Mouse (Mus musculus) heart, adult 9 months (tissue): ENCODE results near the gene Sucnr1.
"Not testable (repeated sequence)": the region's sequence is repeated elsewhere in the genome, so short reads cannot be mapped to it uniquely, and the experiment has no call there.

Experiments
- DNase-seq, 2 experiments: peaks; one replicate each; pipeline ENCODE4 v3.0.0; 2022; ENCODE audit warnings: low spot score in 2 of 2

Sucnr1 gene

DNA sequence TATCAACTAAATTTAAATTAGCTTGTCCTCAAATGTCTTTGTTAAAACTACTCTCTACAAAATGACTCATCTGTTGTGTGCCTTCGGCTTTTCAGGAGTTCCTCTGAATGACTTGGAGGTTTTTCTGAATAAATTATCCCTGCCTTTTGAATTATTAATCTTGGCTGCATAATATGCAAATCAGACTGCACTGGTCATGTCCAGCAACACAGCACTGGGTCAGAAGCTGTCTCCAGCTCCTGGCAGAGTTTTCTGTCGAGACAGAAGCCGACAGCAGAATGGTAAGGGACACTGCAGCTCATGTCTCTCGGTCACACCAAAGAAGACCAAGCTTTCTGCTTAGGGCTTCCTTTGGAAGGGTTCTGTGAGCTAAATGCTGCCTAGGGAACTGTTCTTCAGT, at the start of gene Sucnr1:
TSS of gene Sucnr1 (plus strand) at position 222 of the 400 bp plus-strand sequence.
- peak; percentile 6 to 15 for DNase-seq

DNA sequence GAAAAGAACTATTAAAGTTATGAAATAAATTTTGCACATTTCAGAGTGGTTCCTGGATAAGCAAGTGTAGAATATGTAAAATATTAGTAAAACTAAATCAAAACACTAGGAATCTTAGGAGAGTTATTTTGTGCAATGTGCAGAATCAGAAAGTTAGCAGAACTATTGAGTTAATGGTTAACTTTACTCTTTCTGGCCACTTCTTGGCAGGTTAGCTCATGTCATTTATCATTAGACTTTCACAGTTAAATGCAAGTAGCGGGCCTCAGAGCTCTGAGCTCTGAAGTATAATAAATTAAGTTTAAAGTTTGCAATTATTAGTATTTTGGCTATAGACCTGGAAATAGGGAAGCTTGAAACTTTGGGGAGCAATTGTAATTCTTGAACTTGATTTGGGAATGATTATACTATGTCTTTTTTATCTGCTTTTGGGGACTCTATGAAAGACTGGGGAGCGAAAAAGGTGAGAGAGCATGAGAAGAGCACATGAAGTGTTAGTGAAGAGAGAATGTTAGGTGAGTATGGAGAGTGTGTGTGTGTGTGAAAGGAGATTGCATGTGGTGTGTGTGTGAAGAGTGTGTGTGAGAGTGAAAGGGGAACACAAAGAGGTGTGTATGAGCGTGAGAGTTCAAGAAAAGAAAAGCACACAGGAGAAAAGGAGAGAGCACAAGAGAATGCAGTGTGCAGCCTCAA, 35.3 kb upstream of the Sucnr1 start:
- DNase-seq = no peak

DNA sequence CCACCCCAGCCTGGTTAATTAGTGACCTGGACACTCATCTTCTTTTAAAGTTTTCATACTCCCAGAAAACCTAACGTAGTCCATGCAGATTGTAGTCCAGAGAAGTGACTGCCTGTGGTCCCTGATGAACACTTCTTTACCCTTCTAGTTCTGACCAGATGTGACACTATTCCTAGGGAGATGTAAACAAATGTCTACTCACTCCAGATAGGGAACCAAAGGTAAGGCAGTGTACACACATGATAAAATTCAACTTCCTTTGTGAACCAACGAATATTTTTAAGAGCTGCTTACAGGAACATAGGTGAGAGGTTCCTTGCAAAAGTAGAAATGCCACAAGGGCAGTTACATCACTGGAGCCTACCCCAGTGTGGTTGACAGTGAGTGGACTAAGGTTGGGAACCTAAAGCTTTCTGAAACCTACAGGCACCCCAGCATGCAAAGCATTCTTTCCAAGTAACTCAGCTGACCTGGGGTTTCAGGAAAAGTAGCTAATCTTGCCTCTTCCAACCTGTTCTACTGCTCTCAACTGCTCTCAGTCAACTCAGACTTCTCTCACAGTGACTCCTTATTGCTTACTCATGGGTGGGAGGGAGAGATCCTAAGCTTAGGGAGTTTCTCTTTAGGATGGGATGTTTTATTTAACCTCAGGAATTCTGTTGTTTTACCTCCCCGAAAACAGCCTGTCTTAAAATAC, 28.3 kb upstream of the Sucnr1 start:
- DNase-seq = no peak

- no peak for DNase-seq
These were observed 27.7 kb upstream of the Sucnr1 start for GRCm38 (mm10) chr3:60053931-60054330.

GRCm38 (mm10) chr3:60056451-60056850, 25.2 kb upstream of the Sucnr1 start:
- DNase-seq = no peak

DNA sequence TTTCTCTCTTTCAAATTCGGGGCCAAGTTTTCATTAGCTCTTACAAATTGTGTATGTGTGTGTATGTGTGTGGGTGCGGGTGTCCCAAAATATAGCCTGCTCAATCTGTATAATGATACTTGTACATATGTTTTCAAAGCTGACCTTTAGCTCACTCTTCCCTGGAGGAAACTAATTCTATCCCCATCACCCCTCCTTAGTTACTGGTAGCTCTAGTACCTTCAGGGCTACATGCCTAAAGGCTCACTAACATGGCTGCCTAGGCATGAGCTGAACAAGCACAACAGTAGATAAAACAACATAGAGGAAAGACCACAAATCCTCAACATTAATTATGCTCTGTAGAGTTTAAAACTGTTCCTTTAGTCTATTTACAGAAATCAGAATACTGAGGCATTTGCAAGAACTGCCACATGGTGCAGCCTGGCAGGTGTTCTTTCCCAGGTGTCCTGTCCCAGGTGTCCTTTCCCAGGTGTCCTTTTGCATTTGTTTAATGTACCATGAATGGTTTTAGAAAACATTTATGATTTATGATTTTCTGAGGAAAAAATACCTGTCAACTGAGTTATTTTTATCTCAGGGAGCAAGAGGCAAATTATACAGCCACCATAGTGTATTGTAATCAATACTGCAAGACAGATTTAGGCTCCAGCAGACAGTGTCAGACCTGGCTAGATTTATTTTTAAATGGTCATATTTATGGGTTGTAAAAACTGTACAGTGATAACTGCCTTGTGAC, 24.4 kb upstream of the Sucnr1 start:
- no peak for DNase-seq

- no peak for DNase-seq
These were observed 23.9 kb upstream of the Sucnr1 start for GRCm38 (mm10) chr3:60057809-60058082.

GRCm38 (mm10) chr3:60078883-60079415, 2.7 kb upstream of the Sucnr1 start:
- DNase-seq = peak; percentile 56

GRCm38 (mm10) chr3:60080572-60080971, 1.1 kb upstream of the Sucnr1 start:
- DNase-seq = peak in 1 of 2 experiments; percentile 32

DNA sequence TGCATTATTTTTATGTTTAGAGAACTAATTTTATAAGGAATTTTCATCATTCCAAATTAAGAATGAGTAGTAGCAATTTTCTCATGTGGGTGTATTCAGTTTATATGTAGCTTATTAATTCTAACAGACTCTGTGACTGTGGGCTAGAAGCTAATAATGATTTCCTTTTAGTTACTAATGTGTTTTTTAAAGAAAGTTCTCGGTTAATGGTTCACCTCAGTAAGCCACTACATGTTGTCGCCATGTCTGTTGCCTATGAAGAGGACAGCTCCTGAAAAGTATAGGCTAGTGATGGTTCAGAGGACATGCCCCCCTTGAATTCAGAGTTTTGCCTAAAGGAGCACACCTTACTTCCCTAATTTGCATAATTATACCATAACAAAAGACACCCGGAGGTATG, 1.1 kb downstream of the Sucnr1 start:
- DNase-seq = no peak

- no peak for DNase-seq
These were observed 4.1 kb downstream of the Sucnr1 start for GRCm38 (mm10) chr3:60085729-60086128.

GRCm38 (mm10) chr3:60091321-60091720, 9.7 kb downstream of the Sucnr1 start:
- no peak for DNase-seq

DNA sequence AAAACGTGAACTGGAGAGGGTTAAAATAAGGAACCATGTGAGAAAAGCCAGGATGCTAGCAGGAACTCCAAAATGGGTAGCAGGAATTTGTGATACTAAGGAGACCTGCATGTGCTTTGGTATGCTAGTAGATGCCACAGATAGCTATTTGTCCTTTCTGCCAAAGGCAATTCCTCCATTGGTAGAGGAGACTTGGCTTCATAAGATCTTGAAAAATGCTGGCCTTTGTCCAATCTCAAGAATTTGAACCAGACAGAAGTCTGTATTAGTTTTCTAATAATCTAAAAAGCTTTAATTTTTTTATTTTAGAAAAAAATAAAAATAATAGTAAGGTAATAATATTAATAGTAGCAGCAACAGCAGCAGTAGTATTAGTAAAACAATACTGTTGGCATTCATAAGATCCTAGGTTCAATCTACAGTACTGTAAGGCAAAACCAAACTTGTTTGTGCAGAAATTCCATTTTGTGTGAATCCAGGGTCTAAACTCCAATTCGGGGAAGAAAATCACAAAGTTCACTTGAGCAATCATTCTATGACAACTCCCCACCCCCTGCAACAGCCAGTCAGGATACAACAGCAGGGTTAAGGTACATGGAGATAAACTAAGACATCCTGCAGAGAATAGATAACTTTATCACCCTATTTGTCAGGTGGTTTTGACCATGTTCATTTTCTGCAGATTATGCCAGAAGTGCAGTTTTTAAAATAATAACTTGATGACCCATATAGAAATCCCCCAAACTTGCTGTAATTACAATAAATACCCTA, 12.9 kb downstream of the Sucnr1 start:
- DNase-seq = no peak

DNA sequence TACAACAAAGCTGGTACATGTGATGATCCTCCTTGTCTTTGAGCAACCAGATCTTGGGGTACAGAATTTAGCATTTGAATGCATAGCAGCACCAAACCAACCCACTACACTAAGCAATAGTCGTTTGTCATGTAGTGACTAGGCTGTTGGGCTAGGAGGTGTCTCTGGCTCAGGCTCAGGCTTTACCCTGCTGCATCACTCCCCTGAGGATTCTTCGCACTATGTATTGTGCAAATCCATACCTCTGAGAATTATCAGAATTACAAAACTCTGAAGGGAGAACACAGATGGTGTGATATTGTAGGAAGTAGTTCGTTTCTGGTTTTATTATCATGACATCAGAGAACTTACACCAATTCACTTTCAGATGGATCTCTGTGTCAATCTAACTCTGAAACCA, 15.3 kb downstream of the Sucnr1 start:
- no peak for DNase-seq

DNA sequence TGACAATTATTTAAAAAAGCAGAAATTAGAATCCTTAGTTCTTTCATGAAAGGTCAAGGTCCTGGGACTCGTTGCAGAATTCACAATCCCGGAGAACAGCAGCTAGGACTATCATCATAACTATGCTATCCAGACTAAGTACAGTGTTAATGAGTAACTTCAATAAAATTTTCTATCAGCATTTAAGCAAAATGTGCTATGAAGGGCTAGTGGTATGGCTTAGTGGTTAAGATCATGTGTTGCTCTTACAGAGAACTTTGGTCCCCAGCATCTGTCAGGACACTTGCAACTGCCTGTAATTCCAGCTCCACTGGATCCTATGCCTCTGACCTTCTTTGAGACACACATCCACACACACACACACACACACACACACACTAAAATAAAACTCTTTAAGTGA, 15.8 kb downstream of the Sucnr1 start:
- no peak for DNase-seq

DNA sequence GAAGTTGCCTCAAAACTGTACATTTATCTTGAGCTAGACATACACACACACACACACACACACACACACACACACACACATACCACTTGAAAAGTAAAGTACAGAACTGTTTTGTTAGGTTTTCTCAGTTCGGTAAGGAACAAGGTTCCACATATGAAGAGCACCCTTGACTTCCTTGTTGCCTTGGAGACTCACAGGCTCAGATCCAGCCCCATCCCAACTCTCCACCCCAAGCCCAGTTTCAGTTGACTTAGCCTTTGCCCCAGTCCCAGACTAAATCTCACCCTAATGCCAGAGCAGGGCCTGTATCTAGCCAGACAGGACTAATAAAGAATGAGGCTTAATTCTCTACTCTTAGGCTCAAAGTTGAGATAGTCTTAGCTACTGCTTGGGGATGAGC, 16.9 kb downstream of the Sucnr1 start:
- no peak for DNase-seq

DNA sequence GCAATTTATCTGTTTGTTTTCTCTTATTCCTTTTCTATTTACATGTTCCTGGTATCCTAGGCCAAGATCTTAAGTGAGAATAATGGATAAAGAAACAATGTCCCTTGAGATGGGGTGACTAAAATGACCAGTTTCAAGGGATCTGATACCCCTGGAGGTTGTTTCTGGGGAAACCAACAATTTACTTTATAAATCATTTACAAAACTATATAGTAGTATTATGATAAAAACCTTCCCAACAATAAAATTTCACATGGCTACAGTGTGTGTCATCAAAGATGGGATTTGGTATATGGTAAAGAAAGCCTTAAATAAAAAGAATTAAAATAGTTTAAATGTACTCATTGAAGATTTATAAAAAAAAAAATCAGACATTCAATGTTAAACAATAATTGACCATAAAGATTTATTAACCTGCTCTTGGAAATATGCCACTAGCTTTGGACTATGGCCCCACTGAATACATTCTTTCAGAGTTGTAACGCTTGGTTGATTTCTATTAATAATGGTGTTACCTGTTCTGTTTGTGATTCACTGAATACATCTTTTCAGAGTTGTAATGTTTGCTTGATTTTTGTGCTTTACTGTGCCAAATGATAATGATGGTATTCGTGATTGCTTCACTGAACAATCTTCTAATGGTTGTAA, 22.9 kb downstream of the Sucnr1 start:
- no peak for DNase-seq

DNA sequence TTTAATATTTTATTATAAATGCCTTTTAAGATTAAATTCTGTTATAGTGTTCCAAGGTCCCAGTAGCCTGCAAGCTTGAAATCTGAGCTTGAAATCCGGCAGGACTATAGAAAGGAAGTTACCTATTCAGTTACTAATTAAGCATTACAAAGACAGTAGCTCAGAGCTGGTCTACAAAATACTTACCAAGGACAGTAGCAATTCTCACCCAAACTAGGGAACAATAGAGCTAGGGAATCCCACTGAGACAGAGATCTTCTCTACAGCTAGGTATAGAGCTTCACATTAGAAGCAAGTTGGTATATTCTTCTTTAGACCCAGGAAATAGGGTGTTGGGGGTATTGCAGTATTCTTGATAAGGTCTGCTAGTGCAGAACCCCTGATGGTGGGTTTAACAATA, 24.8 kb downstream of the Sucnr1 start:
- not testable (repeated sequence) for DNase-seq

DNA sequence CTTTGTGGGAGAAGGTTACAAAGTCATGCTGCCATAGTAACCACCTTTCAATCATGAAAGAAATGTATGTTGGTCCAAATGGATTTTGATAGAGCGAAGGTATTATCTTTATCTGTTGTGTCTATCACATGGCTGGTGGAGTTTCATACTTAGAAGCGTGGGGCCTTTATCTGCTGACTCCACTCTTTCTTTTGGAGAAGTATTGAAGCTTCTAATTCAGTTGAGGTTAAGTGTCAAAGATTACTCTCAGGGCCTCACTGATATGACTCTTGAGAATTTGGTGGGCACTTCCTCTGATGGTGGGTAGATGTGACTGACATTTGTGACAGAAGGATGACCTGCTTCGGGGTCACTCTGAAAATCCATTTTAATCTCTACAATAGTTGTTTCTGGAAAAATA, 26.1 kb downstream of the Sucnr1 start:
- no peak for DNase-seq

GRCm38 (mm10) chr3:60108815-60109214, 27.1 kb downstream of the Sucnr1 start:
- no peak for DNase-seq

- no peak for DNase-seq
These were observed 29.6 kb downstream of the Sucnr1 start for GRCm38 (mm10) chr3:60111135-60111710.
